Comparison of ENCODE assay signal across 23 mouse cellular contexts in the genomic region with DNA sequence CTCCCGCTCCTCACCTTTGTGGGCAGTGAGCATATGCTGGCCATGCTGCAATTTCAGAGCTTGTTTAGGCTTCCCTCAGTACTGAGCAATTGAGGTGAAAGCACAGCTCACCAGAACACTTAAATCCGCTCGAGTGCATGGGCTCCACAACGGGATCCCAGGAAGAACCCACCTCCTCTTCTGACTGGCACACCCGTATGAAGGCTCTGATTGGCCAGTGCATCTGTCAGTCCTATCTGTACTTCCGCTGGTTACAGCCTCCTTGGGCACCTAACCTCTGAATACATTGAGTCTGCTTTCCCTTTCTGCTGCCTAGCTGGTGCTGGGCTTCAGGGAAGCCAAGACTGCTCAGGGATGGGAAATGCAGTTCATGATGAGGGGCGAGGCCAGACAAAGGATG. TPM values are rescaled to one million over a fixed set of nuclear protein-coding genes. Genes with fewer than 3 reads are reported as not detected.
DNase-seq lines count a peak whose midpoint lies in the region; ATAC-seq and TF ChIP-seq lines count a peak whose summit lies in the region.
"Had no signal": no experiment of that assay in that cellular context is flagged by ENCODE, and none has a peak within 500 bp of the region (broad histone marks: within the 10 kb centered on the region; RNA-seq: fewer than 3 reads in every experiment).

No protein-coding gene starts in this region.

- no peaks in the 10 kb centered on the region for H3K4me1 ChIP-seq in midbrain, embryonic 12.5 days
- no peaks in the 10 kb centered on the region for H3K4me1 ChIP-seq in midbrain, postnatal 0 days (ENCODE audit: insufficient read depth, low read length)
- no peaks in the 10 kb centered on the region for H3K4me1 ChIP-seq in ES-Bruce4 (ENCODE audit: control insufficient read depth, insufficient read depth, low read length)
- H3K4me1 ChIP-seq: embryonic facial prominence, embryonic 15.5 days; forebrain, embryonic 10.5 days; hindbrain, embryonic 12.5 days had no signal

- no peak for TF ChIP-seq EP300 in ES-Bruce4 (IDR thresholded peaks at IDR 0.05; ENCODE audit: insufficient read depth, low read depth, low read length)

- no peaks in the 10 kb centered on the region for H3K27me3 ChIP-seq in midbrain, embryonic 12.5 days
- H3K27me3 ChIP-seq in midbrain, postnatal 0 days (ENCODE audit: insufficient read depth, low read length), result no peaks in the 10 kb centered on the region
- H3K27me3 ChIP-seq in ES-Bruce4 (ENCODE audit: control insufficient read depth, insufficient read depth, low read length, poor library complexity, severe bottlenecking), result no peaks in the 10 kb centered on the region
- H3K27me3 ChIP-seq: embryonic facial prominence, embryonic 15.5 days; hindbrain, embryonic 12.5 days had no signal

- no peak for DNase-seq in midbrain, postnatal 0 days (ENCODE audit: low spot score)
- DNase-seq in NIH3T3 (ENCODE audit: low read depth) (peak; percentile 78), adipocyte (ENCODE audit: low spot score) (peak; percentile 71)
- no peak for DNase-seq in adrenal gland, postnatal 36 days
- no peak for DNase-seq in thymus, postnatal 36 days
- DNase-seq in kidney, adult 8-10 months, result no peak
- DNase-seq: adrenal gland, postnatal 14 days; cerebellum, adult 2 months; cerebellum, postnatal 10 days; gastrocnemius, adult 2 months; gastrocnemius, postnatal 25 days; heart, postnatal 10 days; heart, postnatal 4 days had no signal

- H3K9ac ChIP-seq in midbrain, embryonic 12.5 days (replicated peaks), result no peak overlapping the region
- no peak overlapping the region for H3K9ac ChIP-seq in midbrain, postnatal 0 days (replicated peaks; ENCODE audit: low read length, poor library complexity, severe bottlenecking)
- H3K9ac ChIP-seq in ES-Bruce4 (ENCODE audit: low read depth, poor library complexity, severe bottlenecking), result no peak overlapping the region
- H3K9ac ChIP-seq: embryonic facial prominence, embryonic 15.5 days; hindbrain, embryonic 12.5 days had no signal

- 94% methylated on average over 7 of the region's 7 CpGs for WGBS in midbrain, embryonic 12.5 days
- 91% methylated on average over 7 of the region's 7 CpGs for WGBS in midbrain, postnatal 0 days

- TF ChIP-seq CTCF in midbrain, postnatal 0 days (IDR thresholded peaks at IDR 0.05), result no peak
- no peak for TF ChIP-seq CTCF in ES-Bruce4 (IDR thresholded peaks at IDR 0.05; ENCODE audit: low read depth, low read length)

- no peak overlapping the region for H3K4me3 ChIP-seq in midbrain, embryonic 12.5 days
- H3K4me3 ChIP-seq in midbrain, postnatal 0 days (ENCODE audit: low read depth, low read length), result no peak overlapping the region
- H3K4me3 ChIP-seq in ES-Bruce4 (ENCODE audit: low read depth, low read length), result peak overlapping the region; percentile 39
- H3K4me3 ChIP-seq: embryonic facial prominence, embryonic 15.5 days; erythroblast, embryonic 14.5 days; forebrain, embryonic 10.5 days; gastrocnemius, adult 2 months; hindbrain, embryonic 12.5 days had no signal

- ATAC-seq in midbrain, embryonic 12.5 days (ENCODE audit: low FRiP score, low read depth), result peak; percentile 9; the same call in 1 of the 2 replicates
- no peak for ATAC-seq in midbrain, postnatal 0 days (ENCODE audit: low FRiP score)
- ATAC-seq: forebrain, embryonic 14.5 days; hindbrain, embryonic 16.5 days; inflammation-experienced regulatory T-cells, adult 6 months; intestine, postnatal 0 days had no signal

- H3K36me3 ChIP-seq in midbrain, embryonic 12.5 days, result no peaks in the 10 kb centered on the region
- H3K36me3 ChIP-seq in midbrain, postnatal 0 days (ENCODE audit: insufficient read depth, low read length), result no peaks in the 10 kb centered on the region
- no peaks in the 10 kb centered on the region for H3K36me3 ChIP-seq in ES-Bruce4 (ENCODE audit: control insufficient read depth, insufficient read depth, low read length, poor library complexity, severe bottlenecking)
- H3K36me3 ChIP-seq: embryonic facial prominence, embryonic 15.5 days; forebrain, embryonic 10.5 days; hindbrain, embryonic 12.5 days had no signal

- 0 out of 2 replicates have a peak, but pooled peaks cover 8% of the 10 kb centered on the region for H3K9me3 ChIP-seq in midbrain, embryonic 12.5 days
- H3K9me3 ChIP-seq in midbrain, postnatal 0 days (ENCODE audit: low read length), result no peaks in the 10 kb centered on the region
- 0 out of 2 replicates have a peak, but pooled peaks cover 2% of the 10 kb centered on the region for H3K9me3 ChIP-seq in ES-Bruce4 (replicated peaks; ENCODE audit: control insufficient read depth, insufficient read depth, low read length, poor library complexity, severe bottlenecking)

- TF ChIP-seq POLR2A in ES-Bruce4 (IDR thresholded peaks at IDR 0.05; ENCODE audit: insufficient read depth, low read length), result no peak

- H3K27ac ChIP-seq in midbrain, embryonic 12.5 days (replicated peaks), result no peak overlapping the region
- no peak overlapping the region for H3K27ac ChIP-seq in midbrain, postnatal 0 days (ENCODE audit: low read depth, low read length)
- H3K27ac ChIP-seq in ES-Bruce4 (ENCODE audit: insufficient read depth, low read length), result no peak overlapping the region
- H3K27ac ChIP-seq: embryonic facial prominence, embryonic 15.5 days; forebrain, embryonic 10.5 days; gastrocnemius, adult 2 months; hindbrain, embryonic 12.5 days had no signal

- H3K4me2 ChIP-seq in midbrain, embryonic 12.5 days (replicated peaks), result no peak overlapping the region
- H3K4me2 ChIP-seq in midbrain, postnatal 0 days (ENCODE audit: low read depth, low read length, poor library complexity, severe bottlenecking), result no peak overlapping the region
- H3K4me2 ChIP-seq: embryonic facial prominence, embryonic 15.5 days; hindbrain, embryonic 12.5 days had no signal

RNA-seq across cellular contexts. Expression of a gene that starts 48.4 kb away (rescaled TPM):
- 0.40 and 0.64 TPM in 2 replicates for polyA plus RNA-seq in midbrain, embryonic 12.5 days (2016; fragmentation: Nextera tagmentation; extraction: Ambion mirVana)
- total RNA-seq in midbrain, postnatal 0 days (2014; rRNA removed), result 0.49 and 0.80 TPM in 2 replicates
- 0.37 and 0.43 TPM in 2 replicates for polyA plus RNA-seq in midbrain, postnatal 0 days (2015; fragmentation: Nextera tagmentation; extraction: Ambion mirVana)
- not detected in 2 replicates for polyA plus RNA-seq in ES-Bruce4 (2011; ENCODE audit: insufficient read depth, insufficient read length, low read depth, missing spikeins)
- total RNA-seq in adrenal gland, postnatal 36 days (2021), result 1 to 10 TPM in 1 of 2 experiments, under 1 TPM in 1; 0.36 to 1.1 TPM
- polyA plus RNA-seq: erythroblast, embryonic 14.5 days had no signal

Comparison
In these comparisons a context has a peak if more than half of its experiments do, and no peak if none do; other contexts are left out.
1. DNase-seq: peak in NIH3T3 (single experiment) and adipocyte (single experiment); none in midbrain, postnatal 0 days (single experiment), adrenal gland, postnatal 36 days (0 of 2), thymus, postnatal 36 days (0 of 2) and kidney, adult 8-10 months (0 of 2).